Mouse (Mus musculus): ENCODE measurements around the gene Vmn1r209.
"Not testable (repeated sequence)": the region's sequence is repeated elsewhere in the genome, so short reads cannot be mapped to it uniquely, and the experiment has no call there.

Vmn1r209 gene

GRCm38 (mm10) chr13:22809582-22809981, at the start of gene Vmn1r209:
Vmn1r209 (minus strand) TSS chr13:22809682.
- DNase-seq (ENCODE audit: low spot score in 2 of 2), result not testable (repeated sequence)

GRCm38 (mm10) chr13:22857461-22857860, 48.0 kb upstream of the Vmn1r209 start, which contains the start of gene Vmn1r211:
Vmn1r211 (minus strand) TSS chr13:22857561.
- DNase-seq (ENCODE audit: low spot score in 2 of 2), result no peak

GRCm38 (mm10) chr13:22854760-22855159, 45.3 kb upstream of the Vmn1r209 start:
- DNase-seq (ENCODE audit: low spot score in 2 of 2), result no peak

- DNase-seq (ENCODE audit: low spot score in 2 of 2), result no peak
These were observed 37.3 kb upstream of the Vmn1r209 start for GRCm38 (mm10) chr13:22846798-22847197.

- not testable (repeated sequence) for DNase-seq (ENCODE audit: low spot score in 2 of 2)
These were observed 34.8 kb upstream of the Vmn1r209 start for GRCm38 (mm10) chr13:22844304-22844703.

- DNase-seq (ENCODE audit: low spot score in 2 of 2), result no peak
These were observed 21.8 kb upstream of the Vmn1r209 start, which contains the start of gene Vmn1r210 for GRCm38 (mm10) chr13:22831248-22831647. Vmn1r210 (minus strand) TSS chr13:22831348.

- DNase-seq (ENCODE audit: low spot score in 2 of 2), result not testable (repeated sequence)
These were observed 19.9 kb upstream of the Vmn1r209 start for GRCm38 (mm10) chr13:22829395-22829794.

- not testable (repeated sequence) for DNase-seq (ENCODE audit: low spot score in 2 of 2)
These were observed 12.1 kb upstream of the Vmn1r209 start for GRCm38 (mm10) chr13:22821601-22822000.

GRCm38 (mm10) chr13:22788096-22788495, 21.4 kb downstream of the Vmn1r209 start:
- DNase-seq (ENCODE audit: low spot score in 2 of 2), result not testable (repeated sequence)

- DNase-seq (ENCODE audit: low spot score in 2 of 2), result not testable (repeated sequence)
These were observed 25.3 kb downstream of the Vmn1r209 start for GRCm38 (mm10) chr13:22784159-22784558.

- not testable (repeated sequence) for DNase-seq (ENCODE audit: low spot score in 2 of 2)
These were observed 32.2 kb downstream of the Vmn1r209 start, which contains the start of gene Vmn1r208 for GRCm38 (mm10) chr13:22777300-22777699. Vmn1r208 (minus strand) TSS chr13:22777400.

- not testable (repeated sequence) for DNase-seq (ENCODE audit: low spot score in 2 of 2)
These were observed 37.9 kb downstream of the Vmn1r209 start for GRCm38 (mm10) chr13:22771592-22771991.
